Mouse (Mus musculus) embryonic facial prominence, embryonic 14.5 days (tissue): ENCODE data around the gene Axin2. TPM values are rescaled to one million over a fixed set of nuclear protein-coding genes. Genes with fewer than 3 reads are reported as not detected.

Experiments used
- ATAC-seq: fragments of 200-750 bp; cut with Nextera tagmentation; 2 replicates; pipeline ENCODE4 v1.8.0; 2017; ENCODE audit warnings: low read depth, moderate number of reproducible peaks, moderate TSS enrichment
- DNase-seq: peaks from one replicate; pipeline ENCODE4 v3.0.0-alpha.2; 2015; ENCODE audit warnings: low spot score
- H3K27ac ChIP-seq: fragments of 300-500 bp; sonication (generic); replicated peaks from 2 replicates; pipeline ENCODE4 v1.5.1; 2014; ENCODE audit warnings: low read depth, mild to moderate bottlenecking, low read length, moderate library complexity
- H3K27me3 ChIP-seq: fragments of 300-500 bp; sonication (generic); replicated peaks from 2 replicates; pipeline ENCODE4 v1.6.1; 2014; ENCODE audit warnings: low read length; ENCODE audit not compliant: control insufficient read depth, insufficient read depth
- H3K36me3 ChIP-seq: fragments of 300-500 bp; sonication (generic); 2 replicates; pipeline ENCODE4 v1.6.1; 2014; ENCODE audit warnings: low read length, mixed read lengths; ENCODE audit not compliant: control insufficient read depth, insufficient read depth
- H3K4me1 ChIP-seq: fragments of 300-500 bp; sonication (generic); 2 replicates; pipeline ENCODE4 v1.6.1; 2014; ENCODE audit warnings: antibody characterized with exemption, low read length; ENCODE audit not compliant: control insufficient read depth, insufficient read depth
- H3K4me2 ChIP-seq: fragments of 300-500 bp; sonication (generic); 2 replicates; pipeline ENCODE4 v1.6.1; 2014; ENCODE audit warnings: low read depth, mild to moderate bottlenecking, low read length, moderate library complexity, mixed read lengths
- H3K4me3 ChIP-seq: fragments of 300-500 bp; sonication (generic); 2 replicates; pipeline ENCODE4 v1.5.1; 2014; ENCODE audit warnings: low read depth, mild to moderate bottlenecking, low read length
- H3K9ac ChIP-seq: fragments of 300-500 bp; sonication (generic); 2 replicates; pipeline ENCODE4 v1.6.1; 2014; ENCODE audit warnings: low read depth, mild to moderate bottlenecking, low read length, moderate library complexity, mixed read lengths
- H3K9me3 ChIP-seq: fragments of 300-500 bp; sonication (generic); 2 replicates; pipeline ENCODE4 v1.6.1; 2016; ENCODE audit warnings: low read length; ENCODE audit not compliant: control insufficient read depth
- WGBS: fragments of 180-500 bp; shearing (Covaris S2); extraction: QIAGEN DNeasy Blood & Tissue Kit; methylation state at CpG from one replicate; pipeline ENCODE4 v1.1.7; 2014; 5-methylcytosine and 5-hydroxymethylcytosine counted together
- polyA plus RNA-seq: library from polyadenylated mRNA; unstranded; fragments of >200 nt; fragmentation: Nextera tagmentation; extraction: Ambion mirVana; gene quantifications from 2 replicates; pipeline ENCODE4 v1.2.1, GENCODE M21; 2014

Gene Axin2
- polyA plus RNA-seq, 1 experiment from 2014 or later, result 11.4 TPM

GRCm38 (mm10) chr11:108923188-108923575 lies 3.0 kb downstream of the Axin2 start:
- no peak for ATAC-seq
- H3K9me3 ChIP-seq, result no peaks in the 10 kb centered on the region
- H3K27me3 ChIP-seq, result 0 out of 2 replicates have a peak, but pooled peaks cover 3% of the 10 kb centered on the region
- H3K4me1 ChIP-seq, result peaks cover 44% of the 10 kb centered on the region
- peak overlapping the region; percentile 60 for H3K4me2 ChIP-seq
- WGBS, result 3% methylated on average over 15 of the region's 17 CpGs
- peak overlapping the region; percentile 93 for H3K9ac ChIP-seq
- 0 out of 2 replicates have a peak, but pooled peaks cover 10% of the 10 kb centered on the region for H3K36me3 ChIP-seq
- peak overlapping the region; percentile 86 for H3K4me3 ChIP-seq
- no peak for DNase-seq
- peak overlapping the region; percentile 100 for H3K27ac ChIP-seq

- H3K9me3 ChIP-seq, result no peaks in the 10 kb centered on the region
- peak overlapping the region; percentile 93 for H3K9ac ChIP-seq
- 0 out of 2 replicates have a peak, but pooled peaks cover 10% of the 10 kb centered on the region for H3K36me3 ChIP-seq
- peaks cover 50% of the 10 kb centered on the region for H3K4me1 ChIP-seq
- 0 out of 2 replicates have a peak, but pooled peaks cover 3% of the 10 kb centered on the region for H3K27me3 ChIP-seq
- ATAC-seq (no peak), DNase-seq (no peak)
- peak overlapping the region; percentile 86 for H3K4me3 ChIP-seq
- 0 out of 2 replicates have a peak overlapping the region, but pooled peaks have one; percentile 40 for H3K27ac ChIP-seq
- 15% methylated on average over 13 of the region's 13 CpGs for WGBS
- H3K4me2 ChIP-seq, result peak overlapping the region; percentile 60
Measured at GRCm38 (mm10) chr11:108923781-108924180, 3.6 kb downstream of the Axin2 start.

GRCm38 (mm10) chr11:108924346-108924745 lies 4.2 kb downstream of the Axin2 start:
- no peak for DNase-seq

GRCm38 (mm10) chr11:108925202-108925601 lies 5.1 kb downstream of the Axin2 start:
- WGBS, result 8% methylated on average over 6 of the region's 6 CpGs

More at GRCm38 (mm10) chr11:108924346-108924745, 4.2 kb downstream of the Axin2 start:
- peaks cover 56% of the 10 kb centered on the region for H3K4me1 ChIP-seq
- H3K27ac ChIP-seq, result peak overlapping the region; percentile 35
- H3K9ac ChIP-seq, result peak overlapping the region; percentile 93
- ATAC-seq, result no peak
- H3K9me3 ChIP-seq, result no peaks in the 10 kb centered on the region
- H3K27me3 ChIP-seq, result 0 out of 2 replicates have a peak, but pooled peaks cover 3% of the 10 kb centered on the region
- 9% methylated on average over 5 of the region's 5 CpGs for WGBS
- peak overlapping the region; percentile 60 for H3K4me2 ChIP-seq
- peak overlapping the region; percentile 86 for H3K4me3 ChIP-seq
- H3K36me3 ChIP-seq, result 0 out of 2 replicates have a peak, but pooled peaks cover 10% of the 10 kb centered on the region

GRCm38 (mm10) chr11:108925826-108926225 lies 5.7 kb downstream of the Axin2 start:
- no peak overlapping the region for H3K27ac ChIP-seq
- WGBS, result 50% methylated on average over 9 of the region's 9 CpGs

More at GRCm38 (mm10) chr11:108925202-108925601, 5.1 kb downstream of the Axin2 start:
- peak overlapping the region; percentile 86 for H3K4me3 ChIP-seq
- 0 out of 2 replicates have a peak, but pooled peaks cover 3% of the 10 kb centered on the region for H3K27me3 ChIP-seq
- ATAC-seq, result no peak
- H3K36me3 ChIP-seq, result 0 out of 2 replicates have a peak, but pooled peaks cover 10% of the 10 kb centered on the region
- H3K9ac ChIP-seq, result peak overlapping the region; percentile 93
- no peak overlapping the region for H3K27ac ChIP-seq
- no peaks in the 10 kb centered on the region for H3K9me3 ChIP-seq
- H3K4me2 ChIP-seq, result peak overlapping the region; percentile 60
- peaks cover 58% of the 10 kb centered on the region for H3K4me1 ChIP-seq
- peak; percentile 96 for DNase-seq

DNA sequence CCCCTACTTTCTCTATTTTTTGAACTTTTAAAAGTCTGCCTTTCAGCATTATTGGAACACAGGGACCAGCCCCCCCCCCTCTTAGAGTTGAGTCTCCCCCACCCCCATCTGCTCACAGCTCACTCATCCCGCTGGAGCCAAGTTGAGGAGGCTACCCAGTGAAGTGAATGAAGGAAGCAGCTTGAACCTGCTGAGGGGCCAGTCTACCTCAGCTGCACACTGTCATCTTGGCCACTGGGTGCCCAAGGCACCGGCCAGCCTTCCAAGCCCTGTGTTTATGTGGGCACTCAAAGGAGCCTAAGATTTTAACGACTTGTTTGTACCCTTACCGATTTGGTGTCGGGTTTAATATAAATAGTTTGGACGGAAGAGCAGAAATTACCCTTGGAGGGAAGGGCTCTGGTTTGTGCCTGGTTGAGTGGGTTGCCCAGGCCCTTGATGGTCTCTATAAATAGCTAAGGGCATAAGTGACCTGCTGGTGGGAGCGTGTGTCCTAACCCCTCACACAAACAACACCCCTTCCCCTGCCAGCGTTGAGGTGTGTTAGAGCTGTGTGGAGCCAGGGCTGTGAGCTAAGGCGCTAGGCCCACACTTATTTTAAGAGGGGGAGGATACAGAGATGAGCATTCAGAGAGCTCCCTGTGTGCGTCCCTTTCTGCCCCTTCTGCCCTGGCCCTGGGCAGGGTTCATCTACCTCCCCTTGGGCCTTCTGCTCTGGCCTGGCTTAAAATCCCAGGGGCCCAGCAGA lies 6.4 kb downstream of the Axin2 start:
- ATAC-seq (no peak), DNase-seq (no peak)
- Histone ChIP-seq H3K27me3 (0 out of 2 replicates have a peak, but pooled peaks cover 3% of the 10 kb centered on the region), H3K9ac (peak overlapping the region; percentile 22; the same call in 1 of the 2 replicates), H3K4me2 (peak overlapping the region; percentile 60), H3K9me3 (no peaks in the 10 kb centered on the region), H3K4me1 (peaks cover 63% of the 10 kb centered on the region), H3K4me3 (peak overlapping the region; percentile 6), H3K27ac (no peak overlapping the region), H3K36me3 (peaks cover 20% of the 10 kb centered on the region)
- 23% methylated on average over 10 of the region's 10 CpGs for WGBS

More at GRCm38 (mm10) chr11:108925826-108926225, 5.7 kb downstream of the Axin2 start:
- ATAC-seq (no peak), DNase-seq (no peak)
- Histone ChIP-seq H3K4me1 (peaks cover 63% of the 10 kb centered on the region), H3K27me3 (0 out of 2 replicates have a peak, but pooled peaks cover 3% of the 10 kb centered on the region), H3K4me3 (peak overlapping the region; percentile 86), H3K9ac (peak overlapping the region; percentile 3; the same call in 1 of the 2 replicates), H3K36me3 (peaks cover 13% of the 10 kb centered on the region; the same call in 1 of the 2 replicates), H3K4me2 (peak overlapping the region; percentile 60), H3K9me3 (no peaks in the 10 kb centered on the region)

DNA sequence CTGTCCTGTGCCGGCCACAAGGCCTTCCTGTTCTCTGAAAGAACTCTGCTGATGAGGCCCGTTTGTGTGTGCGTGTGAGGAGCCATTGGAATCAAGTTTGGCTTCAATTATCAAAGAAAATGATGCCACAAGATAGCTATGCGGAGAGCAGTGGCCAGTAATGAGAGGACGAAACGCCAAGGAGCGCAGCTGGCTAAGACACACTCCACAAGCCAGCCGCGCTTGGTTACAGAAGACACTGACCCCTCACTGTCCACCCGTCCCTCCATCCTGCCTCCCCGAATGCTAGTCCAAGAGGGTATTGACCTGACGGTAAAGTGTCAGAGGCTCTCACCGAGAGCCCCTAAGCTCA lies 6.9 kb downstream of the Axin2 start:
- ATAC-seq, result no peak
- 40% methylated on average over 13 of the region's 13 CpGs for WGBS
- peaks cover 63% of the 10 kb centered on the region for H3K4me1 ChIP-seq

GRCm38 (mm10) chr11:108928096-108928495 lies 7.9 kb downstream of the Axin2 start:
- 39% methylated on average over 8 of the region's 8 CpGs for WGBS
- H3K36me3 ChIP-seq, result peaks cover 35% of the 10 kb centered on the region
- peak overlapping the region; percentile 60 for H3K4me2 ChIP-seq
- ATAC-seq (no peak), DNase-seq (no peak)
- no peaks in the 10 kb centered on the region for H3K9me3 ChIP-seq
- peaks cover 63% of the 10 kb centered on the region for H3K4me1 ChIP-seq
- no peak overlapping the region; the same call in 1 of the 2 replicates for H3K27ac ChIP-seq
- peak overlapping the region; percentile 17; the same call in 1 of the 2 replicates for H3K9ac ChIP-seq
- H3K4me3 ChIP-seq, result peak overlapping the region; percentile 14
- no peaks in the 10 kb centered on the region for H3K27me3 ChIP-seq

More for the DNA sequence above, 6.9 kb downstream of the Axin2 start:
- Histone ChIP-seq H3K27me3 (no peaks in the 10 kb centered on the region), H3K4me2 (peak overlapping the region; percentile 60), H3K9me3 (no peaks in the 10 kb centered on the region), H3K4me3 (peak overlapping the region; percentile 6), H3K9ac (peak overlapping the region; percentile 22), H3K27ac (no peak overlapping the region), H3K36me3 (peaks cover 25% of the 10 kb centered on the region)
- DNase-seq, result no peak
